Mouse (Mus musculus) MEL (cell line): ENCODE data around the gene Dus4l. TPM values are rescaled to one million over a fixed set of nuclear protein-coding genes. Genes with fewer than 3 reads are reported as not detected.

Experiments used
- DNase-seq: peaks from one replicate; pipeline ENCODE4 v3.0.0; 2011; ENCODE audit warnings: low read depth, low spot score
- H3K27ac ChIP-seq: 2 replicates; pipeline ENCODE4 v1.5.1; 2012; ENCODE audit warnings: low read depth, mild to moderate bottlenecking, control low read depth, low read length, moderate library complexity; ENCODE audit not compliant: control insufficient read depth
- H3K27me3 ChIP-seq, 2 experiments: fragments of 150-350 bp in 1 of 2; sonication (generic) in 1 of 2; 2 replicates each; pipeline ENCODE4 v1.6.1; 2012; ENCODE audit warnings: low read length in 2 of 2, mild to moderate bottlenecking in 2 of 2, improper control_type of control experiment in 1 of 2, moderate library complexity in 1 of 2; ENCODE audit not compliant: insufficient read depth in 2 of 2, control insufficient read depth in 1 of 2
- H3K36me3 ChIP-seq, 2 experiments: 2 replicates each; pipeline ENCODE4 v1.6.1; 2012 to 2014; ENCODE audit warnings: low read length in 2 of 2, improper control_type of control experiment in 1 of 2, inconsistent platforms in 1 of 2, mild to moderate bottlenecking in 1 of 2; ENCODE audit not compliant: insufficient read depth in 2 of 2, control insufficient read depth in 1 of 2
- H3K4me1 ChIP-seq, 2 experiments: fragments of 150-350 bp in 1 of 2; sonication (generic) in 1 of 2; 2 replicates each; pipeline ENCODE4 v1.6.1; 2012; ENCODE audit warnings: low read length in 2 of 2, improper control_type of control experiment in 1 of 2, mild to moderate bottlenecking in 1 of 2; ENCODE audit not compliant: insufficient read depth in 2 of 2, control insufficient read depth in 1 of 2
- H3K4me3 ChIP-seq, 2 experiments: fragments of 150-350 bp in 1 of 2; sonication (generic) in 1 of 2; 2 replicates each; pipeline ENCODE4 v1.5.1; 2012; ENCODE audit warnings: low read depth in 2 of 2, low read length in 2 of 2, mild to moderate bottlenecking in 2 of 2, moderate library complexity in 2 of 2, control low read depth in 1 of 2, improper control_type of control experiment in 1 of 2; ENCODE audit not compliant: control insufficient read depth in 1 of 2, insufficient read depth in 1 of 2
- H3K79me2 ChIP-seq: 2 replicates; pipeline ENCODE4 v1.6.1; 2012; ENCODE audit warnings: mild to moderate bottlenecking, low read length, moderate library complexity; ENCODE audit not compliant: control insufficient read depth, poor library complexity, insufficient read depth
- H3K9ac ChIP-seq: 2 replicates; pipeline ENCODE4 v1.6.1; 2012; ENCODE audit warnings: low read depth, mild to moderate bottlenecking, control low read depth, low read length, moderate library complexity; ENCODE audit not compliant: control insufficient read depth, poor library complexity, severe bottlenecking
- H3K9me3 ChIP-seq: fragments of 150-350 bp; sonication (generic); replicated peaks from 2 replicates; pipeline ENCODE4 v1.6.1; 2012; ENCODE audit warnings: mild to moderate bottlenecking, low read length, improper control_type of control experiment, moderate library complexity; ENCODE audit not compliant: insufficient read depth
- BHLHE40 ChIP-seq: IDR thresholded peaks from 2 replicates; pipeline ENCODE4 v1.6.1; 2012; ENCODE audit warnings: low read depth, mild to moderate bottlenecking, inconsistent platforms, low read length, improper control_type of control experiment, borderline replicate concordance
- CHD1 ChIP-seq: IDR thresholded peaks from 2 replicates; pipeline ENCODE4 v1.6.1; 2012; ENCODE audit warnings: low read depth, mild to moderate bottlenecking, inconsistent platforms, low read length, improper control_type of control experiment
- CTCF ChIP-seq, 3 experiments: IDR thresholded peaks in 2 of 3; conservative IDR thresholded peaks in 1 of 3; 2 replicates each; pipeline ENCODE4 v1.5.1; 2011 to 2012; ENCODE audit warnings: low read length in 3 of 3, low read depth in 2 of 3, mild to moderate bottlenecking in 2 of 3, improper control_type of control experiment in 1 of 3, inconsistent platforms in 1 of 3, mixed read lengths in 1 of 3, moderate library complexity in 1 of 3; ENCODE audit not compliant: control insufficient read depth in 1 of 3, insufficient read depth in 1 of 3, poor library complexity in 1 of 3, severe bottlenecking in 1 of 3
- ELF1 ChIP-seq: IDR thresholded peaks from 2 replicates; pipeline ENCODE4 v1.6.1; 2014; ENCODE audit warnings: low read depth, mild to moderate bottlenecking, inconsistent platforms, low read length, improper control_type of control experiment, moderate library complexity
- GABPA ChIP-seq: IDR thresholded peaks from 2 replicates; pipeline ENCODE4 v1.6.1; 2012; ENCODE audit warnings: low read depth, mild to moderate bottlenecking, inconsistent platforms, low read length, improper control_type of control experiment, moderate library complexity
- GATA1 ChIP-seq: IDR thresholded peaks from 2 replicates; pipeline ENCODE4 v1.6.1; 2011; ENCODE audit warnings: low read depth, low read length, improper control_type of control experiment
- JUND ChIP-seq: IDR thresholded peaks from 2 replicates; pipeline ENCODE4 v1.6.1; 2011; ENCODE audit warnings: low read depth, mild to moderate bottlenecking, improper control_type of control experiment, low read length
- MAX ChIP-seq: IDR thresholded peaks from 2 replicates; pipeline ENCODE4 v1.6.1; 2011; ENCODE audit warnings: low read length, improper control_type of control experiment
- MAZ ChIP-seq: IDR thresholded peaks from 2 replicates; pipeline ENCODE4 v1.6.1; 2012; ENCODE audit warnings: low read depth, mild to moderate bottlenecking, inconsistent platforms, low read length, improper control_type of control experiment
- MYC ChIP-seq: IDR thresholded peaks from 2 replicates; pipeline ENCODE4 v1.6.1; 2011; ENCODE audit warnings: low read depth, mild to moderate bottlenecking, low read length, improper control_type of control experiment, moderate library complexity
- NELFE ChIP-seq: IDR thresholded peaks from 2 replicates; pipeline ENCODE4 v1.6.1; 2011; ENCODE audit warnings: low read depth, low read length, improper control_type of control experiment
- NRF1 ChIP-seq: IDR thresholded peaks from 2 replicates; pipeline ENCODE4 v1.6.1; 2014; ENCODE audit warnings: low read depth, mild to moderate bottlenecking, inconsistent platforms, low read length, improper control_type of control experiment, moderate library complexity; ENCODE audit not compliant: poor library complexity, insufficient read depth, severe bottlenecking
- RCOR1 ChIP-seq: IDR thresholded peaks from 2 replicates; pipeline ENCODE4 v1.6.1; 2012; ENCODE audit warnings: low read depth, mild to moderate bottlenecking, inconsistent platforms, low read length, improper control_type of control experiment
- SIN3A ChIP-seq: IDR thresholded peaks from 2 replicates; pipeline ENCODE4 v1.6.1; 2012; ENCODE audit warnings: low read length, improper control_type of control experiment, inconsistent platforms
- TAL1 ChIP-seq: IDR thresholded peaks from 2 replicates; pipeline ENCODE4 v1.6.1; 2012; ENCODE audit warnings: mild to moderate bottlenecking, inconsistent platforms, low read length, moderate library complexity, mixed read lengths
- TBP ChIP-seq: IDR thresholded peaks from 2 replicates; pipeline ENCODE4 v1.8.0; 2011; ENCODE audit warnings: low read depth, low read length, improper control_type of control experiment
- USF1 ChIP-seq: IDR thresholded peaks from 2 replicates; pipeline ENCODE4 v1.6.1; 2014; ENCODE audit warnings: low read depth, mild to moderate bottlenecking, inconsistent platforms, low read length, improper control_type of control experiment, moderate library complexity
- ZMIZ1 ChIP-seq: IDR thresholded peaks from 2 replicates; pipeline ENCODE4 v1.6.1; 2012; ENCODE audit warnings: low read depth, mild to moderate bottlenecking, inconsistent platforms, low read length, improper control_type of control experiment, moderate library complexity
- ZNF384 ChIP-seq: IDR thresholded peaks from 2 replicates; pipeline ENCODE4 v1.6.1; 2012; ENCODE audit warnings: low read depth, mild to moderate bottlenecking, inconsistent platforms, low read length, improper control_type of control experiment
- polyA plus RNA-seq, 2 experiments: library from polyadenylated mRNA; stranded (reverse) in 1 of 2; unstranded in 1 of 2; fragments of >175 nt in 1 of 2; fragments of >200 nt in 1 of 2; gene quantifications; 2 replicates each; pipeline versions ENCODE4 v1.2.1 to v1.2.4; 2012; ENCODE audit warnings: low replicate concordance in 2 of 2, low read depth in 1 of 2; ENCODE audit not compliant: insufficient read length in 2 of 2, insufficient read depth in 1 of 2, missing spikeins in 1 of 2
- total RNA-seq: library from RNA; depleted of rRNA; stranded (reverse); fragments of 300-350 nt; gene quantifications from 2 replicates; pipeline ENCODE4 v1.2.3, GENCODE M21; 2012

The Dus4l gene
- total and polyA plus RNA-seq, 3 experiments = 11.9 to 12.1 TPM; not detected in 1

- TF ChIP-seq ELF1 (no peak), MYC (no peak), SIN3A (no peak), CTCF (IDR thresholded peaks at IDR 0.05 in 2 of 3, conservative IDR thresholded peaks at IDR 0.05 in 1 of 3; ENCODE audit: control insufficient read depth in 1 of 3, insufficient read depth in 1 of 3, low read depth in 2 of 3, low read length in 3 of 3, poor library complexity in 1 of 3, severe bottlenecking in 1 of 3) (peak in 1 of 3 experiments; percentile 15; a peak in 1 of 6 replicates), TAL1 (no peak), USF1 (no peak), TBP (no peak), NELFE (peak; percentile 11; the same call in 1 of the 2 replicates)
Observed at GRCm38 (mm10) chr12:31654965-31655477, 395 bp upstream of the Dus4l start.

GRCm38 (mm10) chr12:31653611-31654010 is 1.0 kb downstream of the Dus4l start:
- 0 out of 2 replicates have a peak, but pooled peaks have one; percentile 14 for TF ChIP-seq TBP
- no peak for TF ChIP-seq JUND
- Histone ChIP-seq H3K4me3 (peak overlapping the region; percentile 47 to 85), H3K36me3 (peaks cover 0 to 12% of the 10 kb centered on the region in 2 experiments; a peak in 3 of 4 replicates), H3K79me2 (peaks cover 18% of the 10 kb centered on the region), H3K4me1 (peaks cover 2 to 3% of the 10 kb centered on the region in 2 experiments; a peak in 3 of 4 replicates), H3K27ac (peak overlapping the region; percentile 4; the same call in 1 of the 2 replicates), H3K9me3 (no peaks in the 10 kb centered on the region), H3K27me3 (no peaks in the 10 kb centered on the region), H3K9ac (peak overlapping the region; percentile 98)
- DNase-seq = peak; percentile 58

More at GRCm38 (mm10) chr12:31654965-31655477, 395 bp upstream of the Dus4l start:
- H3K4me1 ChIP-seq = peaks cover 2 to 3% of the 10 kb centered on the region in 2 experiments; a peak in 3 of 4 replicates
- H3K79me2 ChIP-seq = peaks cover 18% of the 10 kb centered on the region
- no peaks in the 10 kb centered on the region for H3K27me3 ChIP-seq
- H3K9me3 ChIP-seq = no peaks in the 10 kb centered on the region
- H3K9ac ChIP-seq = peak overlapping the region; percentile 98
- DNase-seq = no peak
- H3K27ac ChIP-seq = peak overlapping the region; percentile 60
- peaks cover 0 to 12% of the 10 kb centered on the region in 2 experiments; a peak in 3 of 4 replicates for H3K36me3 ChIP-seq
- H3K4me3 ChIP-seq = peak overlapping the region; percentile 85 to 98

GRCm38 (mm10) chr12:31635240-31635607 is 19.4 kb downstream of the Dus4l start:
- no peak for DNase-seq
- H3K9ac ChIP-seq = peak overlapping the region; percentile 97

More at GRCm38 (mm10) chr12:31635240-31635607, 19.4 kb downstream of the Dus4l start:
- no peak overlapping the region for H3K27ac ChIP-seq
- TF ChIP-seq TAL1 = no peak
- no peak for TF ChIP-seq RCOR1
- no peak for TF ChIP-seq MAX
- TF ChIP-seq CHD1 = no peak
- TF ChIP-seq ZNF384 = no peak
- no peak for TF ChIP-seq GATA1
- no peak for TF ChIP-seq BHLHE40
- no peak for TF ChIP-seq NRF1
- TF ChIP-seq MYC = no peak
- TF ChIP-seq MAZ = no peak
- no peak for TF ChIP-seq GABPA
- TF ChIP-seq ZMIZ1 = no peak
- H3K27me3 ChIP-seq = no peaks in the 10 kb centered on the region
- no peaks in the 10 kb centered on the region for H3K9me3 ChIP-seq
- H3K4me3 ChIP-seq = peak overlapping the region; percentile 85 to 98
- H3K36me3 ChIP-seq = peaks cover 10 to 17% of the 10 kb centered on the region in 2 experiments
- peaks cover 8 to 10% of the 10 kb centered on the region in 2 experiments for H3K4me1 ChIP-seq
- H3K79me2 ChIP-seq = peaks cover 22% of the 10 kb centered on the region
